Mouse (Mus musculus) urinary bladder, adult 18-20 months (tissue): ENCODE data around the gene Tead4.
"Not testable (repeated sequence)": the region's sequence is repeated elsewhere in the genome, so short reads cannot be mapped to it uniquely, and the experiment has no call there.

Source experiments
- DNase-seq, 2 experiments: peaks; one replicate each; pipeline ENCODE4 v3.0.0; 2022; ENCODE audit warnings: low spot score in 2 of 2, mixed read lengths in 2 of 2

Gene Tead4

DNA sequence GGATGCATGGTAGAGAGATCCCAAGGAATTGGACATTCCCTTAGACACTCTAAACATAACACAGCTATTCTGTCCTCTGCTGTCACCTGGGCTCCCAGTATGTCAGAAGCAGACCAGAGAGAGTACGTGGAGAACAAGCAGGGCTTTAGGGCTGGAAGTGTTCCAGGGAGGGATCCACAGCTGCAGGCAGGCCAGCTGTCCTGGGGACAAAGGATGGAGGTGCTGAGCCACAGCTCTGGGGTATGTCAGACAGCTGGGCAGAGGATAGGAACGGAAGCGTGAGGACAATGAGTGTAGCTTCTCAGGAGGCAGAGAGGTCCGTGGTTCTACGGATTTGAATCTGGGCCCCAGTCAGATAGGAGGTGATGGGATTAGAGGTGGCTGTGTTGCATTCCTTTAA lies 50.0 kb downstream of the Tead4 start:
- DNase-seq, result no peak

DNA sequence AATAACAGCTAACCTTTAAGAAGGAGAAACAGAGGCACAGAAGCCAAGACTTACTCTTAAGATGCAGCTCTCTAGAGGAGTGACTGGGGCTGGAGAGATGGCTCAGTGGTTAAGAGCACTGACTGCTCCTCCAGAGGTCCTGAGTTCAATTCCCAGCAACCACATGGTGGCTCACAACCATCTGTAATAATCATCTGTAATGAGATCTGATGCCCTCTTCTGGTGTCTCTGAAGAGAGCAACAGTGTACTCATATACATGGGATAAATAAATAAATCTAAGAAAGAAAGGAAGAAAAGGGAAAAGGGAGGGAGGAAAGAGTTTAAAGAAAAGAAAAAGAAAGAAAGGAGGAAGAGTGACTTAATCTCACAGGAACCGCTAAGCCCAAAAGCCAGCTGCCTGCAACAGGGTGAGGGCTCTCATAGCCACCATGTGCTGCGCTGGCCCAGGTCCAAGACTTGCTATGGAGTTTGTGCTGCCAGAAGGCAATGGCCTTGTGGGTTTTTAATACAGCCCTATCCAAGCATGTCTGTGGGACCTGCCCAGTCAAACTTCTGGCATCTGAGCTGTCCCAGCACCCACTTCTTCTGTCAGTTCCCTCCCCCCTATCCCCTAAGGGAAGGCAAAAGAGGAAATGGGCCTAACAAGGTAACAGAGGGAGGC lies 63.4 kb downstream of the Tead4 start:
- DNase-seq, result no peak

DNA sequence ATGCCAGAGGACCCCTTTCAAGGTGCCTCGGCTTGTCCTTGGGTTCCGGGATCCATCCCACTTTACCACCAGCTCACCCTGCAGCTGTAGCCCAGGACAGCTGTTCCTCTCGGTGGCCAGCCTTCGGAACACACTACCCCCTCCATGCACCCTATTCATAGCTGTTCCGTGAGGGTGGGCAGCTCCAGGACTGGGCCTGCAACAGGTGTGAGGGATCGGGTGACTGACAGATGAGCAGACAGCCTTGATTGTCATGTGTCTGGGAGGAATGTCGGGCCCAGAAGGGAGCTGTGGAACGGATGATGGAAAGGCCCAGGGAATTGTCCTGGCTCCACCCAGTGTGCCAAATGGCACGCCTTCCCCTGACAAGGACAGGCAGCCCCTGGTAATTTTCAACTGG lies 64.0 kb downstream of the Tead4 start:
- DNase-seq, result no peak

DNA sequence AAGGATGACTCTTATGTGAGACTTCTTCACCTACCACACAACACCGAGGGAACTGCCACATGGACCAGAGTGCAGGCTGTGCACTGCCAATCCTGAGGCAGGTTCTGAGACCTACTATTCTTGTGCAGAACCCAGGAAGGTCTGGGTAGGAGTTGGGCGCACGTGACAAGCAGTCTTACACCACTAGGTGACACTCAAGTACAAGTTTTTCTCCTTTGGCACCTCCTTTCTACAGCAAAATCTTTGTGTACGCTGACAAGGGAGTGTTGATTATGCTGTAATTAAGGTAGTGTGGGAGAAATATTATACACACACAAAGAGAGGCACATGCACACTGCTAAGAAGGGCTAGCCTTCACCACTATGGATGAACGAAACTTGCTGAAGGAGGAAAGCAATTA lies 66.4 kb downstream of the Tead4 start:
- no peak for DNase-seq

DNA sequence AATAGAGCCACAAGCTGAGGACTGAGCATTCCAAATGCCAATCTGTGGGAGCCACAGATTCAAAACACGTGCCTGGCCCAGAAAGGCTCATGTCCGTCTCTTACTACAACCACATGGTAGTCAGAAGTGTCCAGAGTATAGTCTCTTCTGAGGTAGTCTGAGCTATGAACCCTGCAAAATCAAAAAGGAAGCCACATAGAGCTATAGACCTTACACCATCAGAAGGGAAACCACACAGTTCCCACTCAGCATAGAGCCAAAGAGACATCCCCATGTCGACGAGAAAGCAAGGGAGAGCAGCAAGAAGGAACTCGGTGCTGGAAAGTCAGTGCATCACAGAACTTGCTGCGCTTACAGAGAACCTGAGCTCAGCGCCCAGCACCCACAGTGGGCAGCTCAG lies 68.4 kb downstream of the Tead4 start:
- no peak for DNase-seq

- DNase-seq, result no peak
These were observed 68.9 kb downstream of the Tead4 start for GRCm38 (mm10) chr6:128231741-128232140.

GRCm38 (mm10) chr6:128227438-128228017 lies 73.1 kb downstream of the Tead4 start:
- DNase-seq, result no peak

- no peak for DNase-seq
These were observed 73.7 kb downstream of the Tead4 start for GRCm38 (mm10) chr6:128226941-128227340.

- DNase-seq, result no peak
These were observed 74.8 kb downstream of the Tead4 start for GRCm38 (mm10) chr6:128225846-128226176.

DNA sequence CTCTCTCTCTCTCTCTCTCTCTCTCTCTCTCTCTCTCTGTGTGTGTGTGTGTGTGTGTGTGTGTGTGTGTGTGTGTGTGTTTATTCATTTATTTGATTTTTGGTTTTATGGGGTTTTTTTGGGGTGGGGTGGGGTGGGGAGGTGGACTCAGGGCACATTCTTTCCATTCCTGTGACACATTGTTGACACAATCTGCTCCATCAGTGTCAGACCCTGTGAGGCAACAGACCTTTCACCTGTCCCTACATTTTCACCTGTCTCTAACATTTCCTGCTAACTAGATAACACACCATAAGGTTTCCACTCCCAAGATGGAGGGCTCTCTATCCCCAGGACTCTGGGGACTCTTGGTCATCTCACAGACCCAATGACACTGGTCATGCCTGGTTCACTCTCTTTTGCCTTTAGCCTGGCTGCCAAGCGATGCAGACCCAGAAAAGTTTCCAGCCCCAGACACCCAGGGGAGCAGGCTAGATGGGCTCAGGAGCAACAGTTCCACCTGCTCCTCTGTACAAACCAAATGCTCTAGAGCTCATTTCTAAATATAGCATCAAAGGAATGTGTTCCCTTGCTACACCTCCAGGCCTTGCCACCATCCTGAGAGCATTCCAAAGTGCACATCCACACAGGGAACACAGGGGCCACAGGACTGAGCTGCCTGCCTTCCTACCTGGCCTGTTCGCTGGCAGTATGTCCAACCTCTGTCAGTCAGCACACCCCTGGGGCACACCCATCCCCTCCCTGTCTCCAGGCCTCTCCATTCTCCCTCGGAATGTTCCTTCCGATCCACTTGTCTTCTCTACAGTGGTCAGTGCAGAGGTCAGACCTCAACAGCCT lies 75.4 kb downstream of the Tead4 start:
- DNase-seq, result no peak

GRCm38 (mm10) chr6:128223159-128223558 lies 77.5 kb downstream of the Tead4 start:
- no peak for DNase-seq

- not testable (repeated sequence) for DNase-seq
These were observed 85.6 kb downstream of the Tead4 start for GRCm38 (mm10) chr6:128215004-128215403.

- not testable (repeated sequence) for DNase-seq
These were observed 91.4 kb downstream of the Tead4 start for GRCm38 (mm10) chr6:128209199-128209598.

GRCm38 (mm10) chr6:128208491-128209170 lies 92.0 kb downstream of the Tead4 start:
- DNase-seq, result no peak

- no peak for DNase-seq
These were observed 97.1 kb downstream of the Tead4 start for GRCm38 (mm10) chr6:128203557-128203956.

- DNase-seq, result peak; percentile 11 to 58
These were observed 99.6 kb downstream of the Tead4 start for GRCm38 (mm10) chr6:128200847-128201640.

- peak; percentile 99 to 100 for DNase-seq
These were observed 100.3 kb downstream of the Tead4 start for GRCm38 (mm10) chr6:128200116-128200846.

GRCm38 (mm10) chr6:128183521-128183920 lies 117.1 kb downstream of the Tead4 start:
- no peak for DNase-seq

- no peak for DNase-seq
These were observed 119.4 kb downstream of the Tead4 start for GRCm38 (mm10) chr6:128181176-128181575.

DNA sequence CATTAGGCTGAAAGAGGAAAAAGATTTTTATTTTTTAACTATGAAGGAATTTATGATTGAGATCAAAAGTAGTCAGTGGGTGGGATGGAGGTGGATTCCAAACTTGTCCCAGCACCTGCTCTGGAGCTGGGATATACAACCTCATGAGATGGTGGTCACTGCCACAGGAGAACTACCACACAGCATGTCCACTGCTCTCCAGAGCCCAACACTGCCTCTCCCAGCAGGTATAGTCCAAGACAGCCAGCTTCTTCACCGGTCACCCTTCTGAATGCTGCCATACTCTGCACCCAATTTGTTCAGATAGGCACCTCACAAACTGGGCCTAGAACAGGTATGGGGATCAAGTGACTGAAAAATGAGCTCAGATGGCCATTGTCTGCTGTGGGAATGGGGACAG lies 121.0 kb downstream of the Tead4 start:
- DNase-seq, result no peak

GRCm38 (mm10) chr6:128179247-128179646 lies 121.4 kb downstream of the Tead4 start:
- no peak for DNase-seq
